Mouse (Mus musculus): ENCODE results near the gene Gimap9. TPM values are rescaled to one million over a fixed set of nuclear protein-coding genes. Genes with fewer than 3 reads are reported as not detected.
"Not testable (repeated sequence)": the region's sequence is repeated elsewhere in the genome, so short reads cannot be mapped to it uniquely, and the experiment has no call there.

Gene Gimap9
- total RNA-seq, 4 experiments from 2014 or later = 0.35 to 0.54 (median 0.41) TPM

DNA sequence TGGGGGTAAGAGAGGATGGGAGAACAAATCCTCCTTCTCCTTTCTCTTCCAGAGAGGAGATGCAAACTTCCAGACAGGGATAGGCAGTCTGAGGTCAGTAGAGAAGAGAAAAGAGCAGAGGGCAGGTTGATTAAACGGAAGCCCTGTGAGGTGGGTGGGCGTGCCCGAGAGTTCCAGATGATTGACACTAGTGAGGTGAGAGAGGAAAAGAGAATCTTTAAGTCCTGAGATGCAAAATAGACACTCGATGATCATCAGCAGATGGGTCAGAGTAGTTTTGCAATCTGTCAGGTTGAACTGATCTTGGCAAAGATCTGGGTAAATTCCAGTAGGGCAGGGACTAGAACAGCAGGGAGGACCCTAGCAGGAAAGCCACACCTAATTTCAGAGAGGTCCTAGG lies 11.2 kb upstream of the Gimap9 start:
- no peak for DNase-seq (ENCODE audit: low spot score in 2 of 2)

- DNase-seq (ENCODE audit: low spot score in 2 of 2) = no peak
Measured at GRCm38 (mm10) chr6:48665471-48665870, 10.5 kb upstream of the Gimap9 start.

DNA sequence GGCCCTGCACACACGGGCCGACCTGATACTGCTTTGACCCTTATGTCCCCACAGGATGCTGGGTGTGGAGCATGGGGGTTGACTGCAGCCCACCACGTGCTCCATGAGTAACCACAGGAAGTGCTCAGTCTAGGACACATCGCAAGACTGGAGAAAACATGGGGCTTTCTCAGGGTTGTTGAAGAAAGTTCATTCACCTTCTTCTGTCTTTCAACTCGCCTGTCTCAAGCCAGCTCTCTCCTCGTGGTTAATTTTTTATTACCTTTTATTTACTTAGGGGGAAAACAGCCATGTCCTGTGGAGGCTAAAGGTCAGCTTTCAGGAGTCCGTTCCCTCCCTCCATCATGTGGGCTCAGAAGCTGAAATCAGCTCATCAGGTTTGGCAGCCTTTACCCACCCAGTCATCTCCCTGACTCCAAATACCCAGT lies 9.8 kb upstream of the Gimap9 start:
- DNase-seq (ENCODE audit: low spot score in 2 of 2) = no peak

DNA sequence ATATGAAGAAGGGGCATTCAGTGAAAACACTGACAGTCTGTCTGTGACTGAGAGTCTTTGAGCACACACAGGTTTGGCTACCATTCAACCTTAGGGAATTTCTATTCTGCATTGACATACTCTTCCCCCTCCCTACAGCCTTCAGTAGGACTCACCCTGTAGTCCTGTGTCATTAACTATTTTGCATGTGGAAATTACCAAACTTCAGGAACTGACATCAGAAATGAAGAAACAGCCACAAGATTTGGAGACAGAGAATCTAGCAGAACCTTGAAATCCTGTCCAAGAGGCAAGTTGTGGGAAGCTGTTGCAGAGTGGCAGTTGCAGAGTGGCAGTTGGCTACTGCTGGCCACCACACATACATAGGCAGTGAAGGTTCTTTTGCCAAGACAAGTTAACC lies 7.9 kb upstream of the Gimap9 start:
- DNase-seq (ENCODE audit: low spot score in 2 of 2) = no peak

DNA sequence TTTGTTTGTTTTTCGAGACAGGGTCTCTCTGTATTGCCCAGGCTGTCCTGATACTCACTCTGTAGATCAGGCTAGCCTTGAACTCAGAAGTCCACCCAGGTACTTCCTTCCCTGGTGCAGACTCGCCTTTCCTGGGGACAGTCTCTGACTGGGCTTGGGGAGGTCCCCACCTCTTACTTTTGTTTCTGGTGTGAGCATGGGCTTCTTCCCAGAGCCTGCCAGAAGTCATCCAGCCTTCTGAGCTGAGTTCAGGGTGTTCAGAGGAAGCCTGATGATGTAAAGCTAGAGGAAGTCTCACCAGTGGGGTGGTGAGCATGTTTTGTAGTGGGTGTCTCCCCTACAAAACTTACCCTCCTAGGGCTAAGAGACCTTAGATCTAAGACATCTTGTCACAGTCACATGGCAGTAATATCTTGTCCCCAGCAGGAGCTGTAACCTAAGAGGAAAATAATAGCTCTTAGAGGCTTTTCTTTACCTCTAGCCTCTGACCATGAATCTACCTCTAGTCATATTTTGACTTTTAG lies 6.4 kb upstream of the Gimap9 start:
- no peak for DNase-seq (ENCODE audit: low spot score in 2 of 2)

GRCm38 (mm10) chr6:48674291-48675058 lies 1.5 kb upstream of the Gimap9 start:
- DNase-seq (ENCODE audit: low spot score in 2 of 2) = no peak

GRCm38 (mm10) chr6:48675400-48675930 lies 464 bp upstream of the Gimap9 start:
- DNase-seq (ENCODE audit: low spot score in 2 of 2) = no peak

- no peak for DNase-seq (ENCODE audit: low spot score in 2 of 2)
Measured at GRCm38 (mm10) chr6:48676860-48677415, 1.0 kb downstream of the Gimap9 start.

GRCm38 (mm10) chr6:48677492-48678345 lies 1.8 kb downstream of the Gimap9 start:
- DNase-seq (ENCODE audit: low spot score in 2 of 2) = no peak

DNA sequence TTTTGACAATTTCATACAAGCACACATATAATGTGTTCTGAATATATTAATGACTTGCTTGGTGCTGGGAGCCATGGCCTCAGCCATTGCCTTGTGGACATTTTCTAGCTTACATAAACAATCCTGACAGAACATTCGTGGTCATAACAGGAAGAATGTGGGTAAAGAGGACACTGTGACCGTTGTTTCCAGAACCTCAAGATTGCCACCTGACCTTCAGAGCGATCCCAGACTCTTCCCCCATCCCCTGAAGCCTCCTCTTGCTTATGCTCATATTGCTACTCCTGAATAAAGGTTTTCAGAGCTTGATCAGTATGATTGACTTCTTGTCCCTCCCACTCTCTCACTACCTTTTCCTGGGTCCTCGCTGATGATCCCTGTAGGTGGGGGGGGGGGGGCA lies 2.5 kb downstream of the Gimap9 start:
- DNase-seq (ENCODE audit: low spot score in 2 of 2) = no peak

DNA sequence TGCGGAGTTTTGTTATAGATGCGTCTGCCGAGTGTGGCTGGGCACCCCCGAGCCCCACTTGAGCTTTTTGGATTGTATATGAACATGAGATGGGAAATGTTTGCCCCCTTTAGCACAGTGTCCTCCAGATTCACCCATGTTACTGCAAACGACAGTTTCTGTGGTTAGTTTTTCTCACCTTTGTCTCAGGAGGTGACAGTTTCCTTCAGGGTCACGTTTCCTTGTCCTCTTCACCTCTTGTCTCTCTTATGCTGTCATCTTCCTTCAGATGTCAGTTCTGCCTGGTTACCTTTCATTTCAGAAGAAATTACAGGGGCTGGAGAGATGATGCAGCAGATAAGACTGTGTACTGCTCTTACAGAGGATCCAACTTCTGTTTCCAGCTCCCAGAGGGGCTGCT lies 3.8 kb downstream of the Gimap9 start:
- no peak for DNase-seq (ENCODE audit: low spot score in 2 of 2)

- DNase-seq (ENCODE audit: low spot score in 2 of 2) = no peak
Measured at GRCm38 (mm10) chr6:48680421-48680820, 4.5 kb downstream of the Gimap9 start.

DNA sequence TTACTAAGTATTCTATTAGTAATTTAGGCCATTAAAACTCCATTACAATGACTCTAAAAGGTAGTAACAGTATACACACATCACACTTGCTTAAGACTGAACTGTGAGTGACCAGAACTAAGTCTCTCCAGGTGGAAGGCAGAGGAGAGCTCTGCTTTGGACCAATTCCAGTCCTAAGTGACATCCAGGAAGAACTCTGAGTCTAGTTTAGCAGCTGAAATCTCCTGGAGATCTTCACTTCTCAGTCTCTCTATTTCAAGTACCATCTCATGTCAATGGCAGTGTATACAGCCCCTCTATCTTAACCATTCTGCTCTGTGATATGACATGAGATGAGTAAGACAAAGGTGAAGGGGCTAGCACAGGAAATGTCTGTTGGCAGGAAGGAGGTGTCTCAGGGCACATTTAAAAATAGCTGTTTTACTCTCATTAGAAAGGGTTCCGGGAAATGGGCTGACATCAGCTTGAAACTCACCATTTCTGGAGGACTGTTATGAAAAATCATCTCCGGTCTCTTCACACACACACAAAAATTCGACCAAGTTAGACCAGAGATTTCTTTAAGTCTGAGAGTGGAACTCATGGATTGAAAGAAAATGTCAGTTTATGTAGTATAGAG lies 5.7 kb downstream of the Gimap9 start:
- no peak for DNase-seq (ENCODE audit: low spot score in 2 of 2)

DNA sequence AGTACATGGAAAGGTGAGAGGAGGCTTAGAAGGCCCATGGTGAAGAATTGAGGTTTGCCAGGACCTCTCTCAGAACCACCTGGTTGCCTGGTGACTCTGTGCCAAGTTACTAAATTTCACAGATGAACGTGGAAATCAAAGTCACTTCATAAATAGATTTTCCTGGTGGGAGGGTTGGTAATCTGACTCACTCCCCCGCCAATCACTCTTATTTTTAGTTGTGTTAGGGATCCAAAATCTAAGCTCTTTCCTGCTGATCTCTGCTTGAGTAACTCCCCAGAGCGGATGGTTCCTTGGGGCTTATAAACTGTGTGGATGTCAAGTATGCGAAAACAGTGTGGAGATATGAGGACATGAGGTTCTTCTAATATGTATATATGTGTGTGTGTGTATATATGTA lies 6.3 kb downstream of the Gimap9 start:
- no peak for DNase-seq (ENCODE audit: low spot score in 2 of 2)

GRCm38 (mm10) chr6:48683263-48683821 lies 7.4 kb downstream of the Gimap9 start:
- not testable (repeated sequence) for DNase-seq (ENCODE audit: low spot score in 2 of 2)

DNA sequence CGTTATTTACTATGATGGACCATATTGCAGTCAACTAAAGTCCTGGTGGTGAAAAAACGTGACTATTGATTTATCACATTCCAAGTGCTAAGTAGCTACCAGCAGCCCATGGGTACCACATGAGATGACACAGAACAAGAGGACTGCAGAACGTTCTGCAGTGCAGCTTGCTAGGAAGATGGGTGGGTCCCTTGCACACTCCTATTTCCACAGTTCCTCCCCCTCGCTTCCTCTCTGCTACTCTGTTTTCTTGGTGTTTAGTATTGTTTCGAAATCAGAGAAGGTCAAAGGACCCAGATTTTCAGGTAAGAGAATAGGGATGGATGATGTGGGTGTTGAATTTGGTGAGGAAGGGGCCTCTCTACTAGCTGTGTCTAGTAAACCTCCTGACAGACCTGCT lies 8.4 kb downstream of the Gimap9 start, which contains the start of gene Gimap4:
Gene Gimap4, plus strand, starts transcription at position 231 of the 400 bp plus-strand sequence.
- no peak for DNase-seq (ENCODE audit: low spot score in 2 of 2)

- no peak for DNase-seq (ENCODE audit: low spot score in 2 of 2)
Measured at GRCm38 (mm10) chr6:48684806-48685205, 8.9 kb downstream of the Gimap9 start.

- no peak for DNase-seq (ENCODE audit: low spot score in 2 of 2)
Measured at GRCm38 (mm10) chr6:48685251-48685650, 9.3 kb downstream of the Gimap9 start.

DNA sequence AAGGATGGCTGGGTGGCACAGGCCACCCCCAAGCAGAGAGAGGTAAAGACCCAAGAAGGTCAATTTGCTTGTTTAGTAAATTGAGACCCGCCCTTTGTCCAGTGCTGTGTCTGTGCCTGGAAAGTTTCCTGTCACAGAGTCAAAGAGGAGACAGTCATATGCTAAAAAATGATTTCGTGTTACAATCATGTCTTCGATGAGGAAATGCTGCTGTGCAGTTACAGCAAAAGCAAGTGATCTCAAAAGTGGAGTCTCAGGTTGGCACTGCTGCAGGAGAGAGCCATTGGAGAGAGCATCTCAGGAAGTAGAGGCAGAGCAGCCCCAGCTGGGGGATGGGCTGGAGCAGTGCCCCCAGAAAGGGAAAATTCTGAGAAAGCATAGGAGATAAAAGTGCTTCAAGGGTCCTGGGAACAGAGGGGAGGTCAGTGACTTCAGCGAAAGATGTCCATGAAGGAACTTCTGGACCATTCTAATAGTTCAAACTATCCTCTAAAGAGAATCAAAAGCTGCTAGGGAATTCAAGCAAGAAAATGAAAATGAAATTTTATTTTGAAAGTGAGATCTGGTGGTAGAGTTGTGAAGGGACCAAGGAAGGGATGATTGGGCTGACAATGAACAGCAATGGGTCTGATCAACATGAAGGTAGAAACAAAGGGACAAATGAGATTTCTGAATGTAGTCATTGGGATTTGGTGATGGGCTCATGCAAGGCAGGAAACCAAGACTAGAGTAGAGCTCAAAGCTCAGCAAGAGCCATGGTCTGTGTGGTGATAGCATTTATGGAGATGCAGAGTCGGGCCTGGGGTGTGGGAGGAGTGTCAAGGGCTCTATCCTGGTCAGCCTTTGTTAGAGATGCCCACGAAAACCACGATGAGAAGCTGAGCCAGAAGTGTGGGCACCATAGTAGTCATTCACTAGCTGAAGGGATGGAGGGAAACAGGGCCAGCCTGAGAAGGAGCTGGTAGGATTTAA lies 10.1 kb downstream of the Gimap9 start:
- DNase-seq (ENCODE audit: low spot score in 2 of 2) = no peak

DNA sequence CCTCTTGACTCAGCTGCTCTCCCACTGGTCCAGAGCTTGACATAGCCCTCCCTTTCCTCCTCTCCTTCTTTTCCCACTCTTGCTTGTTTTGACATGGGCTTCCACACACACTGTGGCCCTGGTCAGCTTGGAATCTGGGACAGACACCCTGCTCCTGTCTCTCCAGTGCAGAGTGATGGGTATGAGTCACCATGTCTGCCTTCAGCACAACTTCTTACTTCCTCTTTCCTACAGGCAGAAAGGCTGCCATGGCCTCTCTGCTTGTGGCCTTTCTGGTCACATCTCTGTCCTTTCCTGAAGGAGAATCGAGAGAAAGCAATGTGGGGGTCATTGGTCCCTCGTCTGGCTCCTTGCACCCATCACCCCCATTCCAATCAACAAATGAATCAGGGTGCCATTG lies 11.1 kb downstream of the Gimap9 start:
- no peak for DNase-seq (ENCODE audit: low spot score in 2 of 2)
